Mouse (Mus musculus) cerebellum, adult 2 months (tissue): Measurements from ENCODE around the gene Plcxd1. TPM values are rescaled to one million over a fixed set of nuclear protein-coding genes. Genes with fewer than 3 reads are reported as not detected.
"Not testable (repeated sequence)": the region's sequence is repeated elsewhere in the genome, so short reads cannot be mapped to it uniquely, and the experiment has no call there.

Source experiments
- DNase-seq, 2 experiments: peaks; one replicate each; pipeline ENCODE4 v3.0.0; 2021
- H3K27ac ChIP-seq: fragments of 200-500 bp; 2 replicates; pipeline ENCODE4 v1.5.1; 2012; ENCODE audit warnings: low read length, control low read depth, inconsistent platforms; ENCODE audit not compliant: insufficient read depth
- H3K27me3 ChIP-seq: fragments of 200-500 bp; 2 replicates; pipeline ENCODE4 v1.6.1; 2012; ENCODE audit warnings: inconsistent platforms, mild to moderate bottlenecking, low read length, moderate library complexity; ENCODE audit not compliant: control insufficient read depth, insufficient read depth
- H3K4me1 ChIP-seq: fragments of 200-500 bp; 2 replicates; pipeline ENCODE4 v1.6.1; 2011; ENCODE audit warnings: low read length; ENCODE audit not compliant: control insufficient read depth, insufficient read depth
- H3K4me3 ChIP-seq: fragments of 200-500 bp; replicated peaks from 2 replicates; pipeline ENCODE3; 2011; ENCODE audit warnings: mild to moderate bottlenecking, low read depth, low read length, control low read depth; ENCODE audit not compliant: insufficient read depth
- CTCF ChIP-seq: fragments of 200-500 bp; IDR thresholded peaks from 2 replicates; pipeline ENCODE4 v1.5.1; 2011; ENCODE audit warnings: low read depth, mild to moderate bottlenecking, control low read depth, low read length, moderate library complexity, borderline replicate concordance; ENCODE audit not compliant: insufficient read depth
- POLR2A ChIP-seq: fragments of 200-500 bp; IDR thresholded peaks from 2 replicates; pipeline ENCODE4 v1.6.1; 2011; ENCODE audit warnings: low read length, control low read depth, borderline replicate concordance; ENCODE audit not compliant: insufficient read depth
- WGBS: fragments of 180-500 bp; shearing (Covaris S2); methylation state at CpG from one replicate; pipeline ENCODE4 v1.1.7; 2018; 5-methylcytosine and 5-hydroxymethylcytosine counted together
- polyA plus RNA-seq: library from polyadenylated mRNA; depleted of rRNA; stranded (reverse); fragments of >200 nt; gene quantifications from 2 replicates; pipeline ENCODE4 v1.2.3, GENCODE M21; 2012

Plcxd1 gene
- polyA plus RNA-seq, 1 experiment, result 7.8 TPM

GRCm38 (mm10) chr5:110104616-110105380 lies 5.0 kb downstream of the Plcxd1 start:
- 95% methylated on average over 36 of the region's 36 CpGs for WGBS
- H3K4me1 ChIP-seq, result peaks cover 16% of the 10 kb centered on the region
- H3K4me3 ChIP-seq, result no peak overlapping the region
- H3K27me3 ChIP-seq, result no peaks in the 10 kb centered on the region
- H3K27ac ChIP-seq, result no peak overlapping the region
- peak in 1 of 2 experiments; percentile 28 for DNase-seq
- TF ChIP-seq POLR2A (no peak), CTCF (no peak)

GRCm38 (mm10) chr5:110106140-110106871 lies 6.5 kb downstream of the Plcxd1 start:
- DNase-seq, result peak in 1 of 2 experiments; percentile 31
- H3K4me3 ChIP-seq, result peak overlapping the region; percentile 93
- H3K27ac ChIP-seq, result no peak overlapping the region
- TF ChIP-seq CTCF (no peak), POLR2A (no peak)
- no peaks in the 10 kb centered on the region for H3K27me3 ChIP-seq
- WGBS, result 87% methylated on average over 26 of the region's 26 CpGs
- peaks cover 14% of the 10 kb centered on the region for H3K4me1 ChIP-seq

- TF ChIP-seq CTCF, result no peak
- TF ChIP-seq POLR2A, result no peak
- H3K27ac ChIP-seq, result peak overlapping the region; percentile 73
- 9% methylated on average over 41 of the region's 41 CpGs for WGBS
Observed at GRCm38 (mm10) chr5:110106901-110107564, 7.3 kb downstream of the Plcxd1 start.

GRCm38 (mm10) chr5:110107581-110108304 lies 8.0 kb downstream of the Plcxd1 start, which contains the start of gene Gtpbp6:
Gene Gtpbp6, minus strand, starts transcription at chr5:110108197.
- TF ChIP-seq POLR2A (peak; percentile 53), CTCF (no peak)
- Histone ChIP-seq H3K4me3 (peak within 1 kb of the TSS; percentile 93), H3K4me1 (peaks cover 7% of the 10 kb centered on the region), H3K27ac (peak within 1 kb of the TSS; percentile 73), H3K27me3 (no peaks in the 10 kb centered on the region)
- DNase-seq, result peak; percentile 95 to 96
- WGBS, result under 1% methylated on average over 70 of the region's 71 CpGs

More at GRCm38 (mm10) chr5:110106901-110107564, 7.3 kb downstream of the Plcxd1 start:
- Histone ChIP-seq H3K4me3 (peak overlapping the region; percentile 93), H3K4me1 (peaks cover 8% of the 10 kb centered on the region), H3K27me3 (no peaks in the 10 kb centered on the region)
- DNase-seq, result peak in 1 of 2 experiments; percentile 55

GRCm38 (mm10) chr5:110108305-110108628 lies 8.5 kb downstream of the Plcxd1 start:
- Histone ChIP-seq H3K27me3 (no peaks in the 10 kb centered on the region), H3K4me1 (peaks cover 7% of the 10 kb centered on the region), H3K27ac (no peak overlapping the region), H3K4me3 (peak overlapping the region; percentile 93)
- TF ChIP-seq CTCF (no peak), POLR2A (no peak)
- DNase-seq, result no peak
- WGBS, result 0% methylated on average over 7 of the region's 7 CpGs

GRCm38 (mm10) chr5:110109991-110110441 lies 10.2 kb downstream of the Plcxd1 start, which contains the start of gene Zfp605:
Gene Zfp605, plus strand, starts transcription at chr5:110110092.
- peak; percentile 92 to 96 for DNase-seq
- under 1% methylated on average over 12 of the region's 12 CpGs for WGBS
- TF ChIP-seq CTCF (no peak), POLR2A (peak; percentile 44; the same call in 1 of the 2 replicates)
- Histone ChIP-seq H3K4me3 (peak within 1 kb of the TSS; percentile 100), H3K4me1 (peaks cover 7% of the 10 kb centered on the region), H3K27me3 (no peaks in the 10 kb centered on the region), H3K27ac (peak within 1 kb of the TSS; percentile 82)

GRCm38 (mm10) chr5:110122380-110122779 lies 22.6 kb downstream of the Plcxd1 start:
- not testable (repeated sequence) for H3K27ac ChIP-seq, H3K4me1 ChIP-seq, H3K4me3 ChIP-seq, DNase-seq, H3K27me3 ChIP-seq
- 83% methylated on average over 3 of the region's 3 CpGs for WGBS
